14 mouse cellular contexts compared by ENCODE assay signal in the genomic region with DNA sequence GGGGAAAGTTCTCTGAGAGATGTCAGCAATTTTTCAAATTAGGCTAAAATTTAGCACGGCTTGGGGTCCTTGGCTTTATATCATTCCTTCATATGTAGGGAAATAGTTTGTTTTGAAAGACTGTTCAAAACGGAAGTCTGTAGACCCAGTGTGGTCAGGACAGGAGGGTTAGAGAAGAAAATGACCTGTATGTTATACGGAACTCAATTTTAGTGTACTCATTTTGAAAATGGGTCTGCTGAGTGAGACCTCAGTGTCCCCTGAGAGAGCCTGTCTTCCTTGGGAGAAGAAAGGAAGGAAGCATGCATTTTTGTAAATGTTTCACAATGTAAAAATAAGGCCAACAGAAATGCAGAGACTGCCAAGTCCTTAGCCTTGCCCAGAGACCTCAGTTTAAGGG.
"Had no signal": no experiment of that assay in that cellular context is flagged by ENCODE, and none has a peak within 500 bp of the region (broad histone marks: within the 10 kb centered on the region; RNA-seq: fewer than 3 reads in every experiment).

No protein-coding gene starts in this region.

- H3K4me3 ChIP-seq: layer of hippocampus, adult 2 months; limb, embryonic 12.5 days; midbrain, embryonic 12.5 days; neural tube, embryonic 13.5 days had no signal

- H3K4me1 ChIP-seq: midbrain, embryonic 12.5 days; neural tube, embryonic 13.5 days had no signal

- H3K4me2 ChIP-seq: limb, embryonic 12.5 days; midbrain, embryonic 12.5 days; neural tube, embryonic 13.5 days had no signal

- H3K36me3 ChIP-seq: limb, embryonic 12.5 days; midbrain, embryonic 12.5 days; neural tube, embryonic 13.5 days had no signal

- ATAC-seq: midbrain, embryonic 16.5 days had no signal

- H3K9me3 ChIP-seq: limb, embryonic 12.5 days; midbrain, embryonic 12.5 days; neural tube, embryonic 13.5 days had no signal

- DNase-seq: kidney, postnatal 10 days; kidney, postnatal 4 days; liver; lung, adult 18-20 months; lung, postnatal 36 days; retina, postnatal 1 day; right cerebral cortex, postnatal 4 days; thymus, postnatal 4 days had no signal

- H3K27me3 ChIP-seq: limb, embryonic 12.5 days; midbrain, embryonic 12.5 days; neural tube, embryonic 13.5 days had no signal

- H3K27ac ChIP-seq: layer of hippocampus, adult 2 months; limb, embryonic 12.5 days; liver, embryonic 14.5 days; midbrain, embryonic 12.5 days; neural tube, embryonic 13.5 days had no signal

- H3K9ac ChIP-seq: limb, embryonic 12.5 days; liver, embryonic 14.5 days; midbrain, embryonic 12.5 days; neural tube, embryonic 13.5 days had no signal
